Mouse (Mus musculus): ENCODE measurements around the gene Ucma. TPM values are rescaled to one million over a fixed set of nuclear protein-coding genes. Genes with fewer than 3 reads are reported as not detected.

The Ucma gene
- polyA plus RNA-seq, 1 experiment from 2014 or later = not detected

GRCm38 (mm10) chr2:4995646-4996045 lies 19.7 kb downstream of the Ucma start:
- H3K27me3 ChIP-seq (ENCODE audit: insufficient read depth, low read length) = no peaks in the 10 kb centered on the region
- peaks cover 17% of the 10 kb centered on the region for H3K36me3 ChIP-seq (ENCODE audit: insufficient read depth, low read length)
- whole genome bisulfite sequencing = 92% methylated on average over 11 of the region's 11 CpGs
- DNase-seq (ENCODE audit: low spot score) (no peak), ATAC-seq (replicated peaks; ENCODE audit: low FRiP score, low read depth) (no peak)
- no peaks in the 10 kb centered on the region for H3K4me1 ChIP-seq (replicated peaks; ENCODE audit: insufficient read depth, low read length)
- H3K9me3 ChIP-seq (replicated peaks; ENCODE audit: low read length) = no peaks in the 10 kb centered on the region
- H3K27ac ChIP-seq = no peak overlapping the region
- no peak overlapping the region for H3K9ac ChIP-seq (ENCODE audit: low read depth, low read length)
- no peak overlapping the region for H3K4me2 ChIP-seq (ENCODE audit: low read length)
- no peak for TF ChIP-seq CTCF (IDR thresholded peaks at IDR 0.05; ENCODE audit: low read depth)
- no peak overlapping the region for H3K4me3 ChIP-seq (replicated peaks; ENCODE audit: low read depth, low read length)

GRCm38 (mm10) chr2:4996421-4996824 lies 20.5 kb downstream of the Ucma start:
- no peaks in the 10 kb centered on the region for H3K4me1 ChIP-seq (replicated peaks; ENCODE audit: insufficient read depth, low read length)
- H3K9me3 ChIP-seq (replicated peaks; ENCODE audit: low read length) = no peaks in the 10 kb centered on the region
- ATAC-seq (replicated peaks; ENCODE audit: low FRiP score, low read depth) = peak; percentile 93
- H3K4me3 ChIP-seq (replicated peaks; ENCODE audit: low read depth, low read length) = no peak overlapping the region
- no peak overlapping the region for H3K9ac ChIP-seq (ENCODE audit: low read depth, low read length)
- DNase-seq (ENCODE audit: low spot score) = peak; percentile 4
- peaks cover 22% of the 10 kb centered on the region for H3K36me3 ChIP-seq (ENCODE audit: insufficient read depth, low read length)
- WGBS = 92% methylated on average over 6 of the region's 6 CpGs
- H3K27ac ChIP-seq = 0 out of 2 replicates have a peak overlapping the region, but pooled peaks have one; percentile 0
- no peaks in the 10 kb centered on the region for H3K27me3 ChIP-seq (ENCODE audit: insufficient read depth, low read length)
- H3K4me2 ChIP-seq (ENCODE audit: low read length) = no peak overlapping the region
- TF ChIP-seq CTCF (IDR thresholded peaks at IDR 0.05; ENCODE audit: low read depth) = no peak

DNA sequence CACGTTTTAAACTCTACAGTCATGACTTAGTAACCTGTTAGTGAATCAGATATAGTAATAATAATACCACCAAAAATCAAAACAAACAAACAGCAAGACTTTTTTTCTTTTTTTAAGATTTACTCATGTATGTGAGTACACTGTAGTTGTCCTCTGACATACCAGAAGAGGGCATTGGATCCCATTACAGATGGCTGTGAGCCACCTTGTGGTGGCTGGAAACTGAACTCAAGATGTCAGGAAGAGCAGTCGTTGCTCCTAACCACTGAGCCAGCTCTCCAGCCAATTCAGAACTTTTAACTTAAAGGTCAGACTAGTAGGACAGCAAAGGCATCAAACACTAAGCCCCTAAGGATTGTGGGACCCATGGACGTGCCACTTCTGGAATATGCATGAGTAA lies 23.0 kb downstream of the Ucma start:
- DNase-seq (ENCODE audit: low spot score) (no peak), ATAC-seq (replicated peaks; ENCODE audit: low FRiP score, low read depth) (no peak)
- H3K9ac ChIP-seq (ENCODE audit: low read depth, low read length) = no peak overlapping the region
- H3K4me1 ChIP-seq (replicated peaks; ENCODE audit: insufficient read depth, low read length) = no peaks in the 10 kb centered on the region
- no peak overlapping the region for H3K4me3 ChIP-seq (replicated peaks; ENCODE audit: low read depth, low read length)
- 83% methylated on average over 3 of the region's 3 CpGs for WGBS
- H3K36me3 ChIP-seq (ENCODE audit: insufficient read depth, low read length) = peaks cover 20% of the 10 kb centered on the region; the same call in 1 of the 2 replicates
- no peak overlapping the region for H3K27ac ChIP-seq
- H3K27me3 ChIP-seq (ENCODE audit: insufficient read depth, low read length) = no peaks in the 10 kb centered on the region
- no peak overlapping the region for H3K4me2 ChIP-seq (ENCODE audit: low read length)
- TF ChIP-seq CTCF (IDR thresholded peaks at IDR 0.05; ENCODE audit: low read depth) = peak; percentile 73
- H3K9me3 ChIP-seq (replicated peaks; ENCODE audit: low read length) = no peaks in the 10 kb centered on the region

DNA sequence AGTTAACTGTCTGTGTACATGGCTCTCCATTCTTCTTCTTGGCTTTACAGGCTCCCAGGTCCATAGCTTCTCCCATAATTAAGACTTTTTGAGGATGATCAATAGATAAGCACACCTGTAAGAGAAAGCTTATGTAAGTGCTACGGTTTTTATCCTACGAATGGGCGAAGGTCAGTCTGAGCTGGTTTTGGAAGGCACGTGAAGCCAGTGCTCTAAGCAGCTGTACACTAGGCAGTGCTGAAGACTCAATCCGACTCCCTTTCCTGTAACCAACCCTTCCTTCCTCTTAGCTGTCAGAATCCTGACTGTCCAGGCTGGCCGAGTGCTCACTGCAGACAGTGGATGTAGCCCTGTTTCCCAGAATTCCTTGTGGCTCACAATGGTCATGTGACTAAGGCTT lies 25.3 kb downstream of the Ucma start:
- no peak overlapping the region for H3K9ac ChIP-seq (ENCODE audit: low read depth, low read length)
- 92% methylated on average over 6 of the region's 6 CpGs for WGBS
- ATAC-seq (replicated peaks; ENCODE audit: low FRiP score, low read depth) = no peak
- H3K4me2 ChIP-seq (ENCODE audit: low read length) = no peak overlapping the region
- H3K27ac ChIP-seq = no peak overlapping the region
- no peak for DNase-seq (ENCODE audit: low spot score)
- no peaks in the 10 kb centered on the region for H3K4me1 ChIP-seq (replicated peaks; ENCODE audit: insufficient read depth, low read length)
- H3K4me3 ChIP-seq (replicated peaks; ENCODE audit: low read depth, low read length) = no peak overlapping the region
- peaks cover 25% of the 10 kb centered on the region; the same call in 1 of the 2 replicates for H3K36me3 ChIP-seq (ENCODE audit: insufficient read depth, low read length)
- H3K27me3 ChIP-seq (ENCODE audit: insufficient read depth, low read length) = no peaks in the 10 kb centered on the region
- TF ChIP-seq CTCF (IDR thresholded peaks at IDR 0.05; ENCODE audit: low read depth) = no peak
- H3K9me3 ChIP-seq (replicated peaks; ENCODE audit: low read length) = no peaks in the 10 kb centered on the region

DNA sequence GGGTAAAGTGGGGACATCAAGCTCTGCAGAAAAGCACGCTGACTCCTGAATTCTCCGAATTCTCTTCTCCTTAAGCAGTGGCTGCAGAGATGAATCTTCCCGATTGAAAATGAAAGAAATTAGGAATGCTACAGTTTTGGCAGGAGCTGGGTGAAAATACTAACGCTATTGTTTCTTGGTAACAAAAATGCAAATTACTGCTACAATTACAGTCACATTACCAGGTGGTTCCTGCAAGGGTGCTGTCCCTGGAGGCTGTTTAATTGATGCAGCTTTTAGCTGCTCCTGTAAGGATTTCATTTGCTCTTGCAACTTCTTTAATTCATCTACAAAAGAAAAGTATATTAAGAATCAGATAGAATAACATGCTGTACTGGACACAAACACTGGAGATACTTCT lies 31.2 kb downstream of the Ucma start:
- Histone ChIP-seq H3K4me1 (replicated peaks; ENCODE audit: insufficient read depth, low read length) (no peaks in the 10 kb centered on the region), H3K4me3 (replicated peaks; ENCODE audit: low read depth, low read length) (no peak overlapping the region), H3K9me3 (replicated peaks; ENCODE audit: low read length) (no peaks in the 10 kb centered on the region), H3K36me3 (ENCODE audit: insufficient read depth, low read length) (peaks cover 31% of the 10 kb centered on the region; the same call in 1 of the 2 replicates), H3K27ac (no peak overlapping the region), H3K27me3 (ENCODE audit: insufficient read depth, low read length) (no peaks in the 10 kb centered on the region), H3K4me2 (ENCODE audit: low read length) (no peak overlapping the region), H3K9ac (ENCODE audit: low read depth, low read length) (no peak overlapping the region)
- WGBS = 89% methylated on average over 4 of the region's 4 CpGs
- no peak for TF ChIP-seq CTCF (IDR thresholded peaks at IDR 0.05; ENCODE audit: low read depth)
- ATAC-seq (replicated peaks; ENCODE audit: low FRiP score, low read depth) = no peak
- no peak for DNase-seq (ENCODE audit: low spot score)

GRCm38 (mm10) chr2:5011898-5012490 lies 36.1 kb downstream of the Ucma start:
- Histone ChIP-seq H3K4me2 (ENCODE audit: low read length) (peak overlapping the region; percentile 64), H3K9me3 (replicated peaks; ENCODE audit: low read length) (no peaks in the 10 kb centered on the region), H3K4me3 (replicated peaks; ENCODE audit: low read depth, low read length) (peak overlapping the region; percentile 71), H3K27ac (no peak overlapping the region), H3K4me1 (replicated peaks; ENCODE audit: insufficient read depth, low read length) (no peaks in the 10 kb centered on the region), H3K9ac (ENCODE audit: low read depth, low read length) (peak overlapping the region; percentile 68; the same call in 1 of the 2 replicates), H3K27me3 (ENCODE audit: insufficient read depth, low read length) (no peaks in the 10 kb centered on the region), H3K36me3 (ENCODE audit: insufficient read depth, low read length) (peaks cover 10% of the 10 kb centered on the region; the same call in 1 of the 2 replicates)
- 11% methylated on average over 8 of the region's 8 CpGs for WGBS
- no peak for TF ChIP-seq CTCF (IDR thresholded peaks at IDR 0.05; ENCODE audit: low read depth)
- no peak for ATAC-seq (replicated peaks; ENCODE audit: low FRiP score, low read depth)
- no peak for DNase-seq (ENCODE audit: low spot score)

Data from kidney, postnatal 0 days (tissue).